Mouse (Mus musculus) olfactory bulb, adult 2 months (tissue): ENCODE data around the gene BC067074. TPM values are rescaled to one million over a fixed set of nuclear protein-coding genes. Genes with fewer than 3 reads are reported as not detected.

Source experiments
- H3K27ac ChIP-seq: fragments of 200-500 bp; 2 replicates; pipeline ENCODE4 v1.5.1; 2012; ENCODE audit warnings: low read depth, low read length; ENCODE audit not compliant: insufficient read depth
- H3K4me1 ChIP-seq: fragments of 200-500 bp; 2 replicates; pipeline ENCODE4 v1.6.1; 2012; ENCODE audit warnings: low read length; ENCODE audit not compliant: control insufficient read depth, insufficient read depth
- H3K4me3 ChIP-seq: fragments of 200-500 bp; 2 replicates; pipeline ENCODE4 v1.5.1; 2012; ENCODE audit warnings: mild to moderate bottlenecking, low read depth, low read length, moderate library complexity; ENCODE audit not compliant: insufficient read depth
- CTCF ChIP-seq: fragments of 200-500 bp; IDR thresholded peaks from 2 replicates; pipeline ENCODE4 v1.5.1; 2012; ENCODE audit warnings: low read depth, mild to moderate bottlenecking, low read length, moderate library complexity; ENCODE audit not compliant: insufficient read depth
- POLR2A ChIP-seq: fragments of 200-500 bp; IDR thresholded peaks from 2 replicates; pipeline ENCODE4 v1.6.1; 2012; ENCODE audit warnings: mild to moderate bottlenecking, low read depth, low read length, moderate library complexity; ENCODE audit not compliant: insufficient read depth
- WGBS: fragments of 180-500 bp; shearing (Covaris S2); methylation state at CpG from one replicate; pipeline ENCODE4 v1.1.7; 2018; 5-methylcytosine and 5-hydroxymethylcytosine counted together
- polyA plus RNA-seq: library from polyadenylated mRNA; stranded (reverse); fragments of >200 nt; gene quantifications from 2 replicates; pipeline ENCODE4 v1.2.4, GENCODE M21; 2012; ENCODE audit warnings: low replicate concordance; ENCODE audit not compliant: missing spikeins, insufficient read depth, insufficient read length

BC067074 gene
- polyA plus RNA-seq, 1 experiment = not detected

GRCm38 (mm10) chr13:113415527-113415926, 122.6 kb downstream of the BC067074 start:
- H3K4me3 ChIP-seq = no peak overlapping the region
- WGBS = 94% methylated on average over 7 of the region's 7 CpGs
- TF ChIP-seq POLR2A = no peak

GRCm38 (mm10) chr13:113416986-113417385, 124.0 kb downstream of the BC067074 start:
- TF ChIP-seq POLR2A (no peak), CTCF (no peak)
- WGBS = 94% methylated on average over 4 of the region's 4 CpGs
- Histone ChIP-seq H3K4me3 (no peak overlapping the region), H3K27ac (no peak overlapping the region), H3K4me1 (0 out of 2 replicates have a peak, but pooled peaks cover 2% of the 10 kb centered on the region)

More at GRCm38 (mm10) chr13:113415527-113415926, 122.6 kb downstream of the BC067074 start:
- H3K27ac ChIP-seq = no peak overlapping the region
- 0 out of 2 replicates have a peak, but pooled peaks cover 2% of the 10 kb centered on the region for H3K4me1 ChIP-seq

GRCm38 (mm10) chr13:113417757-113418483, 125.0 kb downstream of the BC067074 start:
- TF ChIP-seq POLR2A (no peak), CTCF (no peak)
- Histone ChIP-seq H3K27ac (no peak overlapping the region), H3K4me3 (no peak overlapping the region), H3K4me1 (0 out of 2 replicates have a peak, but pooled peaks cover 2% of the 10 kb centered on the region)
- 17% methylated on average over 9 of the region's 9 CpGs for WGBS

GRCm38 (mm10) chr13:113418632-113419031, 125.7 kb downstream of the BC067074 start:
- 52% methylated on average over 3 of the region's 3 CpGs for whole genome bisulfite sequencing
- no peak for TF ChIP-seq POLR2A
- TF ChIP-seq CTCF = no peak
- Histone ChIP-seq H3K27ac (no peak overlapping the region), H3K4me3 (no peak overlapping the region), H3K4me1 (0 out of 2 replicates have a peak, but pooled peaks cover 2% of the 10 kb centered on the region)

GRCm38 (mm10) chr13:113421472-113421871, 128.5 kb downstream of the BC067074 start:
- 0 out of 2 replicates have a peak, but pooled peaks cover 2% of the 10 kb centered on the region for H3K4me1 ChIP-seq
- no peak overlapping the region for H3K4me3 ChIP-seq
- H3K27ac ChIP-seq = no peak overlapping the region
- TF ChIP-seq CTCF (no peak), POLR2A (no peak)
- 63% methylated on average over 3 of the region's 3 CpGs for WGBS

- Histone ChIP-seq H3K4me1 (no peaks in the 10 kb centered on the region), H3K27ac (no peak overlapping the region), H3K4me3 (no peak overlapping the region)
- whole genome bisulfite sequencing = 96% methylated on average over 7 of the region's 7 CpGs
- TF ChIP-seq POLR2A (no peak), CTCF (no peak)
Observed at GRCm38 (mm10) chr13:113423825-113424224, 130.9 kb downstream of the BC067074 start.

GRCm38 (mm10) chr13:113425907-113426306, 132.9 kb downstream of the BC067074 start:
- H3K27ac ChIP-seq = no peak overlapping the region
- TF ChIP-seq POLR2A = no peak
- TF ChIP-seq CTCF = no peak
- 96% methylated on average over 4 of the region's 4 CpGs for WGBS

More at GRCm38 (mm10) chr13:113425907-113426306, 132.9 kb downstream of the BC067074 start:
- Histone ChIP-seq H3K4me1 (no peaks in the 10 kb centered on the region), H3K4me3 (no peak overlapping the region)

Other genes starting within 250 kb of the BC067074 start
- not detected in 2 replicates for gene Gpx8, start 246.7 kb upstream of the BC067074 start, polyA plus RNA-seq
- not detected in 2 replicates for gene Gzma, start 192.2 kb upstream of the BC067074 start, polyA plus RNA-seq
- gene Esm1, start 83.5 kb upstream of the BC067074 start, polyA plus RNA-seq = not detected in 2 replicates
- not detected in 2 replicates for gene Gzmk, start 67.3 kb upstream of the BC067074 start, polyA plus RNA-seq